Mouse (Mus musculus): ENCODE data around the gene Gcdh.
"Not testable (repeated sequence)": the region's sequence is repeated elsewhere in the genome, so short reads cannot be mapped to it uniquely, and the experiment has no call there.

Gcdh gene

DNA sequence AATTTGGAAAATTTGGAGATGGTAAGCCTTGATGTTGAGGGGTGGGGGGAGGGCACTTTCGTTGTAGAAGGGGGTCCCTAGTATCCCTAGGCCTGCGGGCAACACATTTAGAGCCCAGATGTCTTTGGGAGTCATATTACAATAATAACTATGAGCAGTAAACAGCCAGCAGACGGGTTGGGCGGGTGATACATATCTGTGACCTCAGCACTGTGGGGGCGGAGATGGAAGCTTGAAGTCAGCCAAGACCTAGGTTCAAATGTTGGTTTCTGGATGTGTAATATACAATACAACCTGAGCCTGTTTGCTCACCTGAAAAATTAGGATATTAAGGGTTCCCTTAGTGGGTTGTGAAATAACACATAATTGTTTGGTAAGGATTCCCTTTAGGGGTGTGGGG lies 16.2 kb upstream of the Gcdh start:
- no peak for DNase-seq

DNA sequence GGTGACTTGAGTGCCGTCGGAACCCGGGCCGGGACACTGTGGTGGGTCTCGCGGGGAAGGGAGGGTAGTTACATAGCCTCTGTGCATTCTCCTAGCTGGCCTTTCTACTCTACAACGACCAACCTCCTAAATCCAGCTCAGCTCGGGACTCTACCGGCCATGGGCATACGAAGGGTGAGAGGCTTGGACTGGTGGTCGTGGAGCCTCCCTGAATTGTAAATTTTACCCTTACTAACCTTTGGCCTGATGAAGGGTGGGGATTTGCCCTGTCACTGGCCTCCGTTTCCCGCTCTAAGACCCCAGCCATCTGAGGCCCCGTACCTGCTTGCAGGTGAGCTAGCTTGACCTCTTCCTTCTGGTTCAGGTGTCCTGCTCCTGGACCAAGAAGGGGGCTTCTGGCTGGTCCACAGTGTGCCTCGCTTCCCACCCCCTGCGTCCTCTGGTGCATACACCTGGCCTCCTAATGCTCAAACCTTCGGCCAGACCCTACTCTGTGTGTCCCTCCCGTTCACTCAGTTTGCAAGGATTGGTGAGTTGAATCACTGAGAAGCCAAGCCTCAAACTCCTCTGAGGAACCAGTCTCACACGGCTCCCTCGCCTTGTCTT lies 15.5 kb upstream of the Gcdh start:
- no peak for DNase-seq

DNA sequence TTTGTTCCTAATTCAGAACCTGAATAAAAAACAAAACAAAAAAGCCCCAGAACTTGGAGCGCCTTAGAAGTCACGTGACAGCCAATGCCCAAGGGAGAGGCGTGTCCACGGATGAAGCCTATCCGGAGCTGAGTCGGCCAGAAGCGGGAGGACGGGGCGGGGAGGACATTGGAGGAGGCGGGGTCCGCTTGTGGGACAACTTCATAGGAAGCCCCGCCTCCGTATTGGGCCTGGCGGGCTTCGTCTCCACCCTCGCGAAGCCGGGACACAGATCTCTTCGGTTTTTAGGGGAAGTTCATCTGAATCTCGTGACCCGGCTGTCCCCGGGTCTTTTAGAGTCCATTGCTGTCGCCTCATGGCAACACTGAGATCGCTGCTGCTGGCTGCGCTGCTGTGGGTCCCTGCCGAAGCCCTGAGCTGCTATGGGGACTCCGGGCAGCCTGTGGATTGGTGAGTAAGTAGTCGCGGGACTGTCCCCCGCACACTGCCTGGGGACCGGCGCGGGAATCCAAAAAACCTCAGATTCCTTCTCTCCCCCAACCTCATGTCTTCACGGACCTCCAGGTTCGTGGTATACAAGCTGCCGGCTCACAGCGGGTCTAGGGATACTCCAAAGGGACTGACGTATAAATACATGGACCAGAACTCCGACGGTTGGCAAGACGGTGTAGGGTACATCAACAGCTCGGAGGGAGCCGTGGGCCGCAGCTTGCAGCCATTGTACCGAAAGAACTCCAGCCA lies 14.9 kb upstream of the Gcdh start, which contains the start of gene Dnase2a:
Gene Dnase2a (plus strand): TSS at position 140 of the 741 bp plus-strand sequence.
- peak; percentile 97 to 98 for DNase-seq

DNA sequence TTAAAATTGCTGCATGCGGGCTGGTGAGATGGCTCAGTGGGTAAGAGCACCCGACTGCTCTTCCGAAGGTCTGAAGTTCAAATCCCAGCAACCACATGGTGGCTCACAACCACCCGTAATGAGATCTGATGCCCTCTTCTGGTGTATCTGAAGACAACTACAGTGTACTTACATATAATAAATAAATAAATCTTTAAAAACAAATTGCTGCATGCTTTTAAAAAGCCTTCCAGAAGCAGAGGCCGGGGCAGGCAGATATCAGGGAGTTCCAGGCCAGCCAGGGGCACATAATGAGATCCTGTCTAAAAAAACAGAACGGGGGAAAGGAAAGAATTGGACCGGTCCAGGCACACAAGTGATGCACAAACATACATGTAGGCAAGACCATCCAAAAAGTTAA lies 14.3 kb upstream of the Gcdh start:
- not testable (repeated sequence) for DNase-seq

DNA sequence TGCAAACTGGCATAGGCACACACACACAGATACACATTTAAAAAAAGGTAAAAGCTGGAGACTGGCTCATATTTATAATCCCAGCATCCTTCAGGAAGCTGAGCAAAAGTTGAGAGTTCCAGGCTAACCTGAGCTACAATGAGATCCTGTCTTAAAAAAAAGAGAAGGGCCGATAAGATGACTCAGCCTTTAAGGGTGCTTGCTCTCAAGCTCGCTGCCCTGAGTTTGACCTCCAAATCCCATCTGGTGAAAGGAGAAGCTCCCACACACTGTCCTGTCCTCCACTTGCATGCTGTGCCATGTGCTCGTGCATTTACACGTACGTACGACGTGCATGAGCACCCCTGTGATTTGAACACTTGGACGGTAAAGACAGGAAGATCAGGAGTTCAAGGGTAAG lies 13.8 kb upstream of the Gcdh start:
- no peak for DNase-seq

DNA sequence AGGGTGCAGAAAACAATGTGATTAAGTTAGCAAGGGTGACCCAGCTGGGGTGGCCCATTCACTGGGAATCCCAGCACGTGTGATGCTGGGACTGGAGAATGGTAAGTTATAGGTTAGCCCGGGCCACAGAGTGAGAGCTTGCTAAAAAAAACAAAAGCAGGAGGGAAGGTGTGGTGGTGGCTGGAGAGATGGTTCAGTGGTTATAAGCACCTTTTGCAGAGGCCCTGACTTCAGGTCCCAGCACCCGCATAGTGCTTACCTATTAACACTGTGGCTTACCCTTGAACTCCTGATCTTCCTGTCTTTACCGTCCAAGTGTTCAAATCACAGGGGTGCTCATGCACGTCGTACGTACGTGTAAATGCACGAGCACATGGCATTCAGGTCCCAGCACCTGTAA lies 13.3 kb upstream of the Gcdh start:
- no peak for DNase-seq

DNA sequence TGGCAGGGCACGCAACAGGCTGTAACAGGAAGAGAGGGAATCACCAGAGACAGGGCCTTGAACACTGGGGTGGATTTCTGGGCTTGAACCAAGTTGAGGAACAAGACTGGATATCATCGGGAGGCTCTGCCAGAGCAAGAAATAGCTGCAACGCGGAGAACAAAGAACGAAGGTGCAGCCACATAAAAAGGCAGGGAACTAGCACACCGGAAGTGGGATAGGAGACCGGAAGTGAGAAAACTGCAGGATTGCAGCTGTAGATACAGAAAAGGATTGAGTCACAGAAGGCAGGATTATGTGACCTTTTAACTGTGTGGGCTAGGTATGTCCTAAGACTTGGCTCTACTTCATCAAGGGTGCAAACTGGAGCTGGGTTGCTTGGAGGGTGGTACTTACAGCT lies 10.6 kb upstream of the Gcdh start:
- no peak for DNase-seq

DNA sequence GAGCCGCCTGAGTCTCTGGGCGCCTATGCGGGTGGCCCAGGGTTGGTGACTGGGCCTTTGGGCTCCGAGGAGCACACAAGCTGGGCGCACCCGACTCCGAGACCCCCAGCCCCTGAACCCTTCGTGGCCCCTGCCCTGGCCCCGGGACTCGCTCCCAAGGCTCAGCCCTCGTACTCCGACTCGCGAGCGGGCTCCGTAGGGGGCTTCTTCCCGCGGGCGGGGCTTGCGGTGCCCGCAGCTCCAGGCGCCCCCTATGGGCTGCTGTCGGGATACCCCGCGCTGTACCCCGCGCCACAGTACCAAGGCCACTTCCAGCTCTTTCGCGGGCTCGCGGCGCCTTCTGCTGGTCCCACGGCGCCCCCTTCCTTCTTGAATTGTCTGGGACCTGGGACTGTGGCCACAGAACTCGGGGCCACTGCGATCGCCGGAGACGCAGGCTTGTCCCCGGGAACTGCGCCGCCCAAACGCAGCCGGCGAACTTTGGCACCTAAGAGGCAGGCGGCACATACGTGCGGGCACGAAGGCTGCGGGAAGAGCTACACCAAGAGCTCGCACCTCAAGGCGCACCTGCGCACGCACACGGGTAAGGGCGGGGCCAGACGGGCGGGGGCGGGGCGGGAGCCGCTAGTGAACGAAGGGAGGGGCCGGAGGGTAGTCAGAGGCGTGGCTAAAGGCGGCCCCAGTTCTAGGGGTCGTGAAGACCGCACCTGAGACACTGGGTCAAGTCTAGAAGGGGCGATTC lies 9.4 kb upstream of the Gcdh start:
- peak; percentile 96 to 97 for DNase-seq

DNA sequence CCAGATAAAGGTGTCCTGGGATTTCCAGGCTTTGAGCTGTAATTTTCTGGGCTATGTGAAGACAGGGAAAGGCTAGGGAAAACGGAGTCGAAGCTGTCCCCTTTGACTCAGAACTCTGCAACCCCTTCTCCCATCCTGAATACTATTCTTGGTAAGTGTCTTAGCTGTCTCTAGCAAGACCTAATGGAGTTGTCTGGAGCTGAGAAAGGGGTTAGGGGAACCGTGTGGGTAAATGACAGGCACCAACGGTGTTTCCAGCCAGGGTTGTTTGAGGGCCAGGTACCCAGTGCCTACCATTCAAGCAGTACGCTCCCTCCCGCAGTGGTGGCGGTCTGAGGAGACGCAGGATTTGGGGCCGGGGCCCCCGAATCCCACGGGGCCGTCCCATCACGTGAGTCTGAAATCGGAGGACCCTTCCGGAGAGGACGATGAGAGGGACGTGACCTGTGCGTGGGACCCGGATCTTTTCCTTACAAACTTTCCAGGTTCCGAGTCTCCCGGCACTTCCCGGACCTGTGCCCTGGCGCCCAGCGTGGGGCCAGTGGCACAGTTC lies 8.7 kb upstream of the Gcdh start:
- DNase-seq = no peak

DNA sequence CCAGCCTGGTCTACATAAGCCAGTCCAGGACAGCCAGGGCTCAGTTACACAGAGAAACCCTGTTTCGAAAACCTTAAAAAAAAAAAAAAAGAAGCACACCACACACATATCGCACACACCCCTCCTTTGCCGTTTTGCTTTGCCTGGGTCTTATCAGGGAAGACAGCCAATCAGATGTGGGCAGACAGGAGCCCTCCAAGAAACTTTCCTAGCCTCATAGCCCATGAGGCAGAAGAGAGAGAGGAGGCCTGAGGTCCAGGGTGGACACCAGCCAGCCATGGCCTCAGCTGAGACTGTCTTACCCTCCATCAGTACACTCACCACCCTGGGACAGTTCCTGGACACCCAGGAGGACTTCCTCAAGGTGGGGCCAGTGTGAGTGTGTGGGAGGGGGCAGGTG lies 8.0 kb upstream of the Gcdh start, which contains the start of gene Klf1:
Gene Klf1 (plus strand): TSS at position 177 of the 400 bp plus-strand sequence.
- DNase-seq = no peak

DNA sequence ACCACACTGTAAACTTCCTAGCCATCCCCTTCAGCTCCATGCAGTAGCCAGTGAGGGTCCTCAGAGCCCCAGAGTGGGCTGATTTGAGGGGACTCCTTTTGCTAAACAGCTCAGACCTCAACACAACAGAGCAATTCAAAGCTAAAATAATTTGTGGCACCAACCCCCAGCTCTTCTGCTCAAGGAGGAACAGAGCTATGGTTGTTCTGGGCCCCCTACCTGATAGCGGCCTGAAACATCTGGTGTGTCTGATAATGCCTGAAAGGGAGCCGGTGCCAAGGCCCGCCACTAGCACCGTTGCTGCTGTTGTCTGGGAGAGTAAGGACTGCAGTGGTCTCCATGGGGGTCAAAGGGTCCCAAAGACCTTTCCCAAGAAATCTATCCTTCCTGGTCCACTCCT lies 7.3 kb upstream of the Gcdh start:
- no peak for DNase-seq

DNA sequence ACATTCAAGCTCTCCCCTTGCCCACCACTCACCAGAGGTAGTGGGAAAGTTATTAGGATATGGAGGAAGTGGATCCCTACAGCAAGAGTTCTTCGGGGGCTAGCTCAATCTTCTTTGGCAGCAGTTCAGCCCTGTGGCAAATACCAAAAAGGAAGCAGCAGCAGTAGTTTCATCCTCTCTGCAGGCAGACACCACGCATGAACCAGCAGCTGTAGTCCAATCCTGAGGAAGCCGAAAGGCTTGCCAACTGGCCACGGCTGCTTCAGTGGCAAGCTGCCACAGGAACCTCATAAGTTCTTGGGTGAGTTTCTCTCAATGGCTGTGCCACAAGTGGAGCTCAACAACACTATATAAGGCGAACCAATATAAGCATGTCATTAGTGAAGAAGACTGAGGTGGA lies 2.2 kb upstream of the Gcdh start:
- no peak for DNase-seq

DNA sequence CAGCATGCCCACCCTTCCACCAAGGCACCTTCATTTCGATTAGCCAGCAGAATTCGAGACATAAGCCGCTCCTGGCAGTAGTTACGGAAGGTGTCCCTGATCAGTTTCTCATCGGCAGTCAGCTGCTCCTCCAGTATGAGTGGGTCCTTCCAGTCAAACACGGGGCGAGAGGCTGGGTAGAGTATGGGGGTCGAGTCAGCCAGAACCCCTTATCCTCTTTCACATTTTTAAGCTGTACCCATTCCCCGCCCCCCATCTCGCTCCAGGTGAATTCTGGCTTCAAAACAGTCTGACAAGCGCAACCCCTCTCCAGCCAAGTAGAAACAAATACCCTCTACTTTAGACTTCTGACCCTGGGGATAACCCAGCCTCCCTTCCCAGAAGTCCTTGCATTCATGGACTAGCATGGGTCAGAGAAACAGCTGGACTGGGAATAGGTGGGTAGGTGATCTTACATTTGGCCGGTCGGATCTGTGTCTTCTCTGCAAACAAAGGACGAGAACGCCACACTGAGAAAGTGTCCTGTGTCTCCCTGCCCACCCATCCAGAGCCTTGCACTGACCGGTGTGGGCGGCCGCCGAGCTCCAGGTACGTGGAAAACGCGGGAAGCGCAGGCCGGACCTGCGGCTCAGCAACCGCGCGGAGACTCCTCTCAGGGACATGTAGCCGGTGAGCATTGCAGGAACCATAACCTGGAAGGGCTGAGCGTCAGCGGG lies 570 bp downstream of the Gcdh start:
- DNase-seq = no peak

DNA sequence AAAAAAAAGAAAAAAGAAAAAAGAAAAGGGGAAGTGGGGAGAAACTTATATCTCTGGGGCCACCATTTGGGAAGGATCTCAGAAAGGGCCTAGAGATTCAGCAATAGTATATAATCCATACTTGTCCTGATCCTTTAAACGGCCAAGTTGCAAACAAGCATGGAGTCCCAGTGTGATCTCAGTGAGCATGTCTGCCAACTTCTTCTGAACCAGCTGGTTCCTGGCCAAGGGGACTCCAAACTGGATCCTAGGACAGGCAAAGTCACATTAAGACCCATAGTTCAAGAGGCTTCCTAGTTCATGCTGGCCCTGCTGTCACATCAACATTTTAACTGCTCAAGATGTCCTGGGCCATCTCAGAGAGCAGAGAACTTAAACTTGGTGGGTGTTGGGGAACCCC lies 4.6 kb downstream of the Gcdh start:
- DNase-seq = no peak

DNA sequence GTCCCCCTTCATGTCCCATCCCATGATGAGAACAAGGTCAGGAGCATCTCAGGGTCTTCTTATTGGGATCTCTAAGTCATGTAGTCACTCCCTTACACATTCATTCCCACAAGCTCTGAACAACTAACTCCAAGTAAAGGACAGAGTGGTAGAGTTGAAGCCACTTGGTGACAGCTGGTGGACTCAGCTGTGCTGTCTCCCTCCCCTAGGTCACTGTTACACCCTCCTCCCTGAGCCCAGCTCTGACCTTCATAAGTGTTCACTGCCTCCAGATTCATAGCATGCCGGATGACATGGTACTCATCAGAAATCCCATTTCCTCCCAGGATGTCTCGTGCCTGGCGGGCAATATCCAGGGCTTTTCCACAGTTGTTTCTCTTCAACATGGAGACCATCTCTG lies 5.4 kb downstream of the Gcdh start:
- DNase-seq = no peak

DNA sequence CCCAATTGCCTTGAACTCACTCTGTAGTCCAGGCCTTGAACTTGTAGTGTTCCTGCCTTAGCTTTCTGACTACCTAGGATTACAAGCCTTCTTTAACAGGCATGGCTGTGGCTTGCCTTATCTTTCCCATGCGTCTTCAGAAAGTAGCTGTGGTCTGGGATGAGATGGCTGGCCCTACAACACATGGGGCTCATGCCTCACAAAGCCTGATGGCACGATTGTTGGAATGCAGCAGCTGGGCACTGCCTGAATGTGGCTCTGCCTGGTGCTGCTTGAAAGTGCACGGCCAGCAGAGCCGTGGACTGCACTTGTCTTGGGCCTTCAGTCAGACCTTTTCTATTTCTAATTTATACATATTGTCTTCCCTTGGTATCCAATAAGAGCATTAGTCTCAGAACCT lies 9.0 kb downstream of the Gcdh start:
- no peak for DNase-seq

DNA sequence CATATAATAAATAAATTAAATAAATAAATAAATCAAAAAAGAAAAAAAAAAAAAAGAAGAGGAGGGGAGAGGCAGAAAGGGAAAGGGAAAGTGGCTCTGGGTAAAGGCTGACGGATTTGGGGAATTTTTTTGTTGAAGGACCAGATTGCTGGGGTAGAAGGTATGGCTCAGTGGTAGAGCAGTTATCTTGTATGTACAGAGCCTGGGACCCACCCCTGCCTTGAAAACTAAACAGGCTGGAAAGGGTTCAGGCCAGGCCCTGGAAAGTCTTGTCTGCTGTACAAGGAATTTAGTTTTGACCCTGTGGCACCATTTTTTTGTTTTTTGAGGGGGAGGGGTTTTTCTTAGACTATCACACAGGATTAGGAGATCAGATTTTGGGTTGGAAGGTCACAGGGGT lies 14.8 kb downstream of the Gcdh start:
- DNase-seq = no peak

DNA sequence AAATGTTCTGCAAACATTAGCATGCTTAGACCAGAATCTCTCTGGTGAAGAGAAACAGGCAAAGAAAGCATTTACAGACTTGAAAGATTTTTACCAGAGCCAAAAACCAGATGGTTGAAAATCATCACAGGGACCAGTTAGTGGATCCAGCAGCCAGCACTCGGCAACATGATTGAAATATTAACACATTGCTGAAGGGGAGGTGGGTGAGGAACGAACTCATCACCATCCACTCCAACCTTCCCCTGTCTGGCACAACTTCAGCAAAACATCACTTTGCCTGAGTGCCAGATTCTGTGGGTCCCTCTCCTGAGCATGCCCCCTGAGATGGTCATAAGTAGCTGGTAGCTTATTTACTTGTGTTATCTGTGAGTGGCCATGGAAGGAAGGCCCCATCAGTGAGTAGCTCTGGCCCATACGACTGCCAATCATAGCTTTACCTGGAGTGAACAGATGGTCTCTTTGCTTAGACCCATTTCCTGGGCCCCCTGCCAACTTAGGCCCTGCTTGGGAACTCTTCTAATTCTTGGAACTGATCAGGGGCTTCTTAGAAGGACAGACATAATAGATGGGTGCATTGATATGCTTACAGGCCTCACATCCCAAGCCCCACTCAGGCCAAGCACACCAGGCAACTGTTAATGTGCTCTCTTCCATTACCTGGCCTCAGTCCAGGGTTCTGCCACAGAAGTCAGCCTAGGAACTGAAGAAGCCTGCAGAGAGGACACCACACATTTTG lies 16.3 kb downstream of the Gcdh start:
- DNase-seq = no peak

DNA sequence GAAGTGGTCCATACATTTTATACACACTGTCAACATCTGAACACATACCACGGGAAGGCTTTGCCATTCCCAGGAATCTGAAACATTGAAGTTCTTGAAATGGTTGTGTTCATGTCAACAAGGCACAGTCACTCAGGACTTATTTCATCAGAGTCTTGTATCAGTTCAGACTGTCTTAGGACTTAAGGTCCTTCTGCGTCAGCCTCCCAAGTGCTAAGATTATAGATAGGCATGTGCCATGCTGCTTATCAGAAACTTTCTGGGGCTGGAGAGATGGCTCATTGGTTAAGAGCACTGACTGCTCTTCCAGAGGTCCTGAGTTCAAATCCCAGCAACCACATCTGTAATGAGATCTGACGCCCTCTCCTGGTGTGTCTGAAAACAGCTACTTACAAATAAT lies 19.4 kb downstream of the Gcdh start:
- DNase-seq = no peak

DNA sequence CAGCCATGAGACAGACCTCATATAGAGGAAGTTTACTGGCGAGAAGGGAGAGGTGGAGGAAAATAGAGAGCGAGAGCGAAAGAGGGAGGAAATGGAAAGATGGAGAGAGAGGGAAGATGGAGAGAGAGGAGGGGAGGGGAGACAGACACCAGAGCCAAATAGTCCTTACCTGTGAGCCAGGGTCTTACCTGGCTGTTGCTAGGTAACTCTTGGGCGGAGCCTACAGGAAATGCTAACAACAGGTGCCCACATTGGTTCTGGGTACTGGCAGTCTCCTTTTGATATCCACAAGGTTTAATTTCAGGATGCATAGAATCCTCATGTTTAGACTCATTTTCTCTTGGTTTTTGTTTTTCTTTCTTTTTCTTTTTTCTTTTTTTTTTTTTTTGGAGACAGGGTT lies 20.7 kb downstream of the Gcdh start:
- no peak for DNase-seq

DNA sequence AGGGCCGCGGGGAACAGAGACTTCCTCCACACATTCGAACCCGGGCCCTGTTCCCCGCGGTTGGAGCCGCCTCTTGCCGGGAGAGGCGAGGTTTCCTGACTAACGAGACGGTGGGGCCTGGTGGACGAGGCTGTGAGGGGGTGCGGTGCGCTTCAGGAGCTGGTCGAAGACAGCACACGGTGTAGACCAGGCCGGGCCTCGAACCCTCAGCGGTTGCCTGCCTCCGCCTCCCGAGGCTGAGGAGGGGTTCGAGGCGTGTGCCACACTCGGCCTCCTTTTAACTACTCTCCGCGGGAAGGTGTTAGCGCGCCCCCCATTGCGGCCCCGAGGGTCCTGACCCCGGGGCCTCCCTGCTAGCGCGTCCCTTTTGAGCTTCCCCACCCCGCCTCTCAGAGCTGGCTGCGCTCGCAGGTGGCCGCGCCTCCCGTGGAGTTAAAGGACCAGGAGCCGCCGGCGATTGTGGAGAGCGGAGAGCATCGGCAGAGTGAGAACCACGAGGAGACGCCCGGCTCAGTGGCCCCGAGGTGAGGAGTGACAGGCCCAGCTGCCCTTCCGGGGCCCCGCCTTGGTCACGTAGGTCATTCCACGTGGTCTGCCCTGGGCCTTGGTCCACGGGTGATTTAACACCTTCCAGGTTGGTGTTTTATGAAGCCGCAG lies 21.3 kb downstream of the Gcdh start:
- DNase-seq = peak; percentile 52 to 70
